Mouse (Mus musculus) bone marrow, adult 2 months (tissue): ENCODE data around the gene Kcnh2. TPM values are rescaled to one million over a fixed set of nuclear protein-coding genes. Genes with fewer than 3 reads are reported as not detected.

Source experiments
- H3K27ac ChIP-seq: fragments of 200-500 bp; 2 replicates; pipeline ENCODE4 v1.5.1; 2012; ENCODE audit warnings: low read depth, mild to moderate bottlenecking, control low read depth, inconsistent platforms, low read length; ENCODE audit not compliant: control insufficient read depth, poor library complexity, insufficient read depth
- H3K4me1 ChIP-seq: fragments of 200-500 bp; 2 replicates; pipeline ENCODE4 v1.6.1; 2011; ENCODE audit warnings: low read length; ENCODE audit not compliant: control insufficient read depth, insufficient read depth
- H3K4me3 ChIP-seq: fragments of 200-500 bp; replicated peaks from 2 replicates; pipeline ENCODE3; 2011; ENCODE audit warnings: mild to moderate bottlenecking, low read depth, low read length, control low read depth; ENCODE audit not compliant: control insufficient read depth
- CTCF ChIP-seq: fragments of 200-500 bp; IDR thresholded peaks from 2 replicates; pipeline ENCODE4 v1.5.1; 2011; ENCODE audit warnings: low read length, control low read depth; ENCODE audit not compliant: control insufficient read depth, insufficient read depth
- POLR2A ChIP-seq: fragments of 200-500 bp; IDR thresholded peaks from 2 replicates; pipeline ENCODE4 v1.6.1; 2011; ENCODE audit warnings: low read depth, mild to moderate bottlenecking, control low read depth, low read length, borderline replicate concordance; ENCODE audit not compliant: control insufficient read depth
- WGBS: fragments of 180-500 bp; shearing (Covaris S2); methylation state at CpG from one replicate; pipeline ENCODE4 v1.1.7; 2018; 5-methylcytosine and 5-hydroxymethylcytosine counted together
- polyA plus RNA-seq: library from polyadenylated mRNA; stranded (reverse); fragments of >200 nt; gene quantifications from 2 replicates; pipeline ENCODE4 v1.2.4, GENCODE M21; 2011; ENCODE audit warnings: low replicate concordance; ENCODE audit not compliant: missing spikeins, insufficient read depth, insufficient read length

Kcnh2 gene
- polyA plus RNA-seq, 1 experiment: not detected

DNA sequence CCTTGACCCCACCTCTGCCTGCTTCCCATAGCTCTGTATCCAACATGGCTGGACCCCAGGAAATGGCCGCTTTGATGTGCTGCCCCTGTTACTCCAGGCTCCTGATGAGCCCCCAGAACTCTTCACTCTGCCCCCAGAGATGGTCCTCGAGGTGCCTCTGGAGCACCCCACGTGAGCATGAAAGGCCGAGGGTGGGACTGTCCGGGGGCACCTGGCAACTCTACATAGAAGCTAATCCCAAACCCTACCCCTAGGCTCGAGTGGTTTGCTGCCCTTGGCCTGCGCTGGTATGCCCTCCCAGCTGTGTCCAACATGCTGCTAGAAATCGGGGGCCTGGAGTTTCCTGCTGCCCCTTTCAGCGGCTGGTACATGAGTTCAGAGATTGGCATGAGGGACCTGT, 18.4 kb upstream of the Kcnh2 start:
- Histone ChIP-seq H3K4me3 (no peak overlapping the region), H3K27ac (no peak overlapping the region), H3K4me1 (no peaks in the 10 kb centered on the region)
- WGBS: 78% methylated on average over 9 of the region's 9 CpGs
- TF ChIP-seq CTCF (no peak), POLR2A (no peak)

GRCm38 (mm10) chr5:24366426-24366825, 15.0 kb upstream of the Kcnh2 start:
- whole genome bisulfite sequencing: 68% methylated on average over 9 of the region's 9 CpGs
- Histone ChIP-seq H3K4me3 (no peak overlapping the region), H3K27ac (no peak overlapping the region), H3K4me1 (no peaks in the 10 kb centered on the region)
- TF ChIP-seq POLR2A (no peak), CTCF (no peak)

DNA sequence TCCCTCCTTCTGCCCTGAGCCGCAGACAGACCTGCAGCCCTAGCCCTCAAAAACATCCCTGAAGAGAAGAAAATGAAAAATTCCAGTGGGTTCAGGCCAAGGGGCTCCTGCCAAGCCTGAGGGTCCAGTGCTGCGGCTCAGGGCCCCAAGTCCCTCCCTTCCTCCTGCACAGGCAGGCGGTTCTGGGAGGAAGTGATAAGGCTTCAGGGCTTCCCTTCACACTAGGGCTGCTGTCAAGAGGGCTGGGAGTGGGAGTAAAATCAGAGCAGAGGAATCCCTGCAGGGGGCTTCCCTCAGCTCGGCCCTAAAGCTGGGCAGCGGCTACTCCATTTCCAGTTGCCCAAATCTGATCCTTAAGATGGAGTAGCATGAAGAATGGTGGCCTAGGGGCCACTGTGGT, 14.1 kb upstream of the Kcnh2 start:
- no peak overlapping the region for H3K4me3 ChIP-seq
- H3K4me1 ChIP-seq: no peaks in the 10 kb centered on the region
- no peak overlapping the region for H3K27ac ChIP-seq
- 2% methylated on average over 5 of the region's 5 CpGs for WGBS
- TF ChIP-seq CTCF: no peak
- TF ChIP-seq POLR2A: no peak

DNA sequence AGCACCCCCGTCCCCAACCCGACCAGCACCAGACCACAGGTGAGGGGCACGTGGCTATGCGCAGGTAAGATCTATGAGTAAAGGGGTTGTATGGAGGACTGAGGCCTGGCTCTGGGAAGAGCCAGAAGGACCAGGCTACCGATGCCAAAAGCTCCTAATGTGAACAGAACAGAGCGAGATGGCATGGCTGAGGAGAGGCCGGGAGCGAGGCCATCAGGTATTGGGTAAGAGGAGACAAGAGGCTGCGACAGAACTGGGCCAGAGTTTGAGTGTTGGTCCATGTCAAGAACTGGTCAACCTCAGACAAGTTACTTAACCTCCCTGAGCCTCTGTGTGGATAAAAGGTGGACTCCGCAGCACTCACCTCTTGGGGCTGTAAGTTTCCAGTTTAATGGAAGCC, 13.6 kb upstream of the Kcnh2 start:
- TF ChIP-seq POLR2A (no peak), CTCF (no peak)
- H3K4me3 ChIP-seq: no peak overlapping the region
- 67% methylated on average over 10 of the region's 10 CpGs for WGBS
- no peak overlapping the region for H3K27ac ChIP-seq
- no peaks in the 10 kb centered on the region for H3K4me1 ChIP-seq

DNA sequence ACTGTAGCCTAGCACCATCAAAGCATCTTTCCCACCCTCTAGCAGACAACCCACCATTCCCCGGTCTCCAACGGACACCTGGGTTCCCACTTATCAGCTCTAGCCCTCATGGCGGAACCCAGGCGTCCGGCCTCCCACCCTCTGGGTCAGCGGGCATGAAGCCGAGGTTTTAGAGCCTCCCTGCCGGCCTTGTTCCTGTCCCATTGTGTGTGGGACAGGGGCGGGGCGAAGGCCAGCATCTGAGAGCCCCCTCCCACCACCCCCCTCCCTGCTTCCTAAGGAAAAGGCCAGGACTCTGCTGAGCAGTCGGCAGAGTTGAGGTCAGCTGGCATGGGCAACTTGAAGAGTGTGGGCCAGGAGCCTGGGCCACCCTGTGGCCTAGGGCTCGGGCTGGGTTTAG, 13.1 kb upstream of the Kcnh2 start, which contains the start of gene Nos3:
Gene Nos3 (plus strand): TSS at position 303 of the 400 bp plus-strand sequence.
- Histone ChIP-seq H3K27ac (no peak within 1 kb of the TSS), H3K4me3 (no peak within 1 kb of the TSS), H3K4me1 (no peaks in the 10 kb centered on the region)
- 75% methylated on average over 12 of the region's 12 CpGs for WGBS
- TF ChIP-seq POLR2A (no peak), CTCF (no peak)

GRCm38 (mm10) chr5:24364061-24364460, 12.7 kb upstream of the Kcnh2 start:
- WGBS: 66% methylated on average over 3 of the region's 3 CpGs
- no peak for TF ChIP-seq CTCF
- no peak for TF ChIP-seq POLR2A
- H3K27ac ChIP-seq: no peak overlapping the region
- no peaks in the 10 kb centered on the region for H3K4me1 ChIP-seq
- no peak overlapping the region for H3K4me3 ChIP-seq

- Histone ChIP-seq H3K4me3 (no peak overlapping the region), H3K27ac (no peak overlapping the region), H3K4me1 (no peaks in the 10 kb centered on the region)
- no peak for TF ChIP-seq POLR2A
- TF ChIP-seq CTCF: no peak
- 80% methylated on average over 2 of the region's 2 CpGs for WGBS
These were observed 12.1 kb upstream of the Kcnh2 start for GRCm38 (mm10) chr5:24363467-24363866.

DNA sequence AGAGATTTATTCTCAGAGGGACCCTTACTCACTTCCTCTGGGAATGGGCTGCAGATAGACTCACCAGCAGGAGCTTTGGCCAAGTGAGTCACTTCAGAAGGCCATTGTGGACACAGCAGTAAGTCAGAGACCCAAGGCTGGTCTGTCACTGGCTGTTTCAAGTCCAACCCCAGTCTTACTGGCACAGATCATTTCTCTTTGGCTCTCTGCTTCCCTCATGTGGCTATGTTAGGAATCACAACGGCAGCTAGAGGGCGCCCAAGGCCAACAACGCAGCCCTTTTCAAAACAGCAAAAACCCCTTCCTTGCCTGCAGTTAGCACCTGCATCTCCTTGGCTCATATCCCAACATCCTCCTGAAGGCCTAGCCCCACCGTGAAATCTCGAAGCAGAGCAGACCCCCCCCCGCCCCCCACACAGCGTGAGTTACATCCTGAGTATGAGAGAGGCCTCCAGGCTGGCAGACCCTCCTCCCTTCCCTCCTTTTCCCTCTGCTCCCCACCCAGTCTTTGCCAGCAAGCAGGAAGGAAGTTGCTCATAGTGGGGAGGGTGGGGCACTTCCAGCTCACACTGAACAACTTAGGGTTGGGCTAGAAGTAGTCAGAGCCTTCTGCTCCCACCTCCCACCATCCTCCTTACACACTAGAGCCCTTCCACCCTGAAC, 9.5 kb upstream of the Kcnh2 start:
- WGBS: 0% methylated on average over 7 of the region's 7 CpGs
- peak; percentile 86 for TF ChIP-seq CTCF
- no peak for TF ChIP-seq POLR2A
- Histone ChIP-seq H3K27ac (no peak overlapping the region), H3K4me3 (no peak overlapping the region), H3K4me1 (no peaks in the 10 kb centered on the region)

DNA sequence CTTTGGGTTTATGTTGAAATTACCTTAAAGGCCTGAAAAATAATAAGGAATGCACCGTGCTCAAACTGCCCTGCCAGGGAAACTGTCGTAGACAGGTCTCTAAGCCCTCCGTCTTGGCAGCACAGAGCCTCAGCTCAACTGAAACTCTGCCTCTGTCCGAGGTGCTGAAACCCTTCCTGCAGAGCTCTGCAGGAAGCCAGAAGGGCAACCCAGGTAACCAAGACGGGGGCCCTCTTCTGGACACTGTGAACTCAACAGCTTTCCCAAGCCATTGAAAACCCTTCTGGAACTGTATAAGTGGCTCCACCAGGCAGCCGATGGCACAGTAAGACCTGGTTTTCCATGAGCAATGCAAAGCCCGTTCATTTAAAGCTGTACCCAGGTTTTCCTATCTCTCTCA, 6.1 kb upstream of the Kcnh2 start:
- 11% methylated on average over 7 of the region's 7 CpGs for WGBS
- H3K27ac ChIP-seq: no peak overlapping the region
- peak; percentile 28; the same call in 1 of the 2 replicates for TF ChIP-seq CTCF
- TF ChIP-seq POLR2A: no peak
- H3K4me3 ChIP-seq: no peak overlapping the region
- no peaks in the 10 kb centered on the region for H3K4me1 ChIP-seq
